Mouse (Mus musculus) megakaryocyte-erythroid progenitor cell, adult 5-6 weeks (primary cell): ENCODE data around the gene Adgrg2. TPM values are rescaled to one million over a fixed set of nuclear protein-coding genes. Genes with fewer than 3 reads are reported as not detected.
A peak's percentile ranks its signal among the peaks of the same experiment; 100 is the strongest.

Experiments used
- ATAC-seq: replicated peaks from 2 replicates; pipeline ENCODE4 v1.8.0; 2016; ENCODE audit warnings: mild to moderate bottlenecking, inconsistent platforms; ENCODE audit not compliant: severe bottlenecking, poor library complexity, low FRiP score, low TSS enrichment
- total RNA-seq, 2 experiments: library from RNA; stranded (forward) in 1 of 2; stranded (reverse) in 1 of 2; fragments of 200-1000, 215-1000 nt in 1 of 2; fragments of >200 nt in 1 of 2; fragmentation: Nextera tagmentation in 1 of 2; gene quantifications; 2 replicates each; pipeline ENCODE4 v1.2.3; 2014 to 2017

Adgrg2 gene
- 0.15 TPM in 1 of 2 replicates, not detected in the other for total RNA-seq (2014; fragmentation: Nextera tagmentation)
- 0.30 and 0.85 TPM in 2 replicates for total RNA-seq (2017)

- peak; percentile 83 for ATAC-seq
Observed at GRCm38 (mm10) chrX:160390464-160390956, at the start of gene Adgrg2. Gene Adgrg2, plus strand, starts transcription at chrX:160390690.

GRCm38 (mm10) chrX:160350995-160351394 is 39.5 kb upstream of the Adgrg2 start:
- ATAC-seq = no peak

GRCm38 (mm10) chrX:160351967-160352677 is 38.4 kb upstream of the Adgrg2 start:
- no peak for ATAC-seq

- peak; percentile 96 for ATAC-seq
Observed at GRCm38 (mm10) chrX:160384748-160385501, 5.6 kb upstream of the Adgrg2 start.

- ATAC-seq = no peak
Observed at GRCm38 (mm10) chrX:160385502-160385772, 5.1 kb upstream of the Adgrg2 start.

- no peak for ATAC-seq
Observed at GRCm38 (mm10) chrX:160412930-160413453, 22.5 kb downstream of the Adgrg2 start.

GRCm38 (mm10) chrX:160413881-160414395 is 23.4 kb downstream of the Adgrg2 start:
- ATAC-seq = no peak

GRCm38 (mm10) chrX:160418397-160418796 is 27.9 kb downstream of the Adgrg2 start:
- ATAC-seq = no peak

GRCm38 (mm10) chrX:160423737-160424136 is 33.2 kb downstream of the Adgrg2 start:
- ATAC-seq = no peak

GRCm38 (mm10) chrX:160426486-160426885 is 36.0 kb downstream of the Adgrg2 start:
- no peak for ATAC-seq

GRCm38 (mm10) chrX:160426930-160427329 is 36.4 kb downstream of the Adgrg2 start:
- ATAC-seq = no peak

- no peak for ATAC-seq
Observed at GRCm38 (mm10) chrX:160432192-160432591, 41.7 kb downstream of the Adgrg2 start.

- no peak for ATAC-seq
Observed at GRCm38 (mm10) chrX:160441272-160441671, 50.8 kb downstream of the Adgrg2 start.

- ATAC-seq = no peak
Observed at GRCm38 (mm10) chrX:160448351-160448750, 57.9 kb downstream of the Adgrg2 start.

GRCm38 (mm10) chrX:160449363-160449762 is 58.9 kb downstream of the Adgrg2 start:
- ATAC-seq = peak; percentile 61; the same call in 1 of the 2 replicates

GRCm38 (mm10) chrX:160455686-160456085 is 65.2 kb downstream of the Adgrg2 start:
- no peak for ATAC-seq

GRCm38 (mm10) chrX:160471257-160471786 is 80.8 kb downstream of the Adgrg2 start:
- ATAC-seq = no peak

- ATAC-seq = peak; percentile 74
Observed at GRCm38 (mm10) chrX:160489784-160490183, 99.3 kb downstream of the Adgrg2 start.

GRCm38 (mm10) chrX:160494333-160494732 is 103.8 kb downstream of the Adgrg2 start:
- peak; percentile 70; the same call in 1 of the 2 replicates for ATAC-seq

GRCm38 (mm10) chrX:160494921-160495320 is 104.4 kb downstream of the Adgrg2 start:
- ATAC-seq = no peak
